Comparison of ENCODE assay signal across 8 mouse cellular contexts in genomic region chr7:30308076-30309005, GRCm38 (mm10). TPM values are rescaled to one million over a fixed set of nuclear protein-coding genes. Genes with fewer than 3 reads are reported as not detected.
DNase-seq lines count a peak whose midpoint lies in the region; ATAC-seq lines count a peak whose summit lies in the region.

TSS of gene Alkbh6 (plus strand) at chr7:30308717.

- peak within 1 kb of the TSS; percentile 85 for H3K27ac ChIP-seq in heart, embryonic 10.5 days
- H3K27ac ChIP-seq in kidney, embryonic 15.5 days, result peak within 1 kb of the TSS; percentile 74

- H3K27me3 ChIP-seq in heart, embryonic 10.5 days (ENCODE audit: insufficient read depth, poor library complexity, severe bottlenecking), result no peaks in the 10 kb centered on the region
- H3K27me3 ChIP-seq in kidney, embryonic 15.5 days, result no peaks in the 10 kb centered on the region

- H3K9ac ChIP-seq in kidney, embryonic 15.5 days, result peak within 1 kb of the TSS; percentile 61

- no peaks in the 10 kb centered on the region for H3K9me3 ChIP-seq in heart, embryonic 10.5 days
- H3K9me3 ChIP-seq in kidney, embryonic 15.5 days (replicated peaks), result no peaks in the 10 kb centered on the region

- peak; percentile 91 to 94 for DNase-seq in B cell, adult 2 months
- DNase-seq in brain, adult 2 months (ENCODE audit: low read depth, low spot score), result peak; percentile 99
- DNase-seq in heart, embryonic 10.5 days (ENCODE audit: low spot score), result peak; percentile 98
- DNase-seq in liver, result peak; percentile 88
- DNase-seq in spleen, postnatal 4 days (ENCODE audit: low spot score in 2 of 2), result peak; percentile 85 to 89

- peak within 1 kb of the TSS; percentile 75 for H3K4me2 ChIP-seq in kidney, embryonic 15.5 days

- WGBS in heart, embryonic 10.5 days, result 4% methylated on average over 27 of the region's 27 CpGs
- WGBS in kidney, embryonic 15.5 days, result 3% methylated on average over 27 of the region's 27 CpGs

- peak within 1 kb of the TSS; percentile 71 for H3K4me3 ChIP-seq in heart, embryonic 10.5 days
- H3K4me3 ChIP-seq in kidney, embryonic 15.5 days (replicated peaks), result peak within 1 kb of the TSS; percentile 60

- H3K4me1 ChIP-seq in heart, embryonic 10.5 days, result peaks cover 21% of the 10 kb centered on the region
- H3K4me1 ChIP-seq in kidney, embryonic 15.5 days, result peaks cover 20% of the 10 kb centered on the region

- peak; percentile 90 for ATAC-seq in erythroblast, adult 5-6 weeks (replicated peaks; ENCODE audit: low FRiP score, poor library complexity, severe bottlenecking)
- peak; percentile 100 for ATAC-seq in kidney, embryonic 15.5 days (replicated peaks; ENCODE audit: low FRiP score)
- peak; percentile 99 for ATAC-seq in monocyte, adult 5-6 weeks (replicated peaks; ENCODE audit: insufficient number of reproducible peaks, low FRiP score, low TSS enrichment, poor library complexity, severe bottlenecking)

- H3K36me3 ChIP-seq in heart, embryonic 10.5 days, result peaks cover 37% of the 10 kb centered on the region
- peaks cover 58% of the 10 kb centered on the region for H3K36me3 ChIP-seq in kidney, embryonic 15.5 days

RNA-seq across cellular contexts. Expression of gene Alkbh6, which starts in this region (rescaled TPM):
- 0.96 and 3.3 TPM in 2 replicates for total RNA-seq in erythroblast, adult 5-6 weeks (2015; ENCODE audit: low replicate concordance)
- 2.0 and 5.4 TPM in 2 replicates for total RNA-seq in erythroblast, adult 5-6 weeks (2017; ENCODE audit: low replicate concordance)
- 68.2 and 71.8 TPM in 2 replicates for polyA plus RNA-seq in heart, embryonic 10.5 days (2016; fragmentation: Nextera tagmentation; extraction: Ambion mirVana)
- polyA plus RNA-seq in kidney, embryonic 15.5 days (2015; fragmentation: Nextera tagmentation; extraction: Ambion mirVana), result 94.7 and 95.7 TPM in 2 replicates
- total RNA-seq in monocyte, adult 5-6 weeks (2017), result 27.8 to 47.4 TPM (median 35.8 TPM) in 3 replicates

Comparison
In these comparisons a context has a peak if more than half of its experiments do, and no peak if none do; other contexts are left out.
1. Peak in every context shown above with its lines: DNase-seq, ATAC-seq, H3K4me3 ChIP-seq and H3K27ac ChIP-seq.